Mouse (Mus musculus) bone marrow, adult 2 months (tissue): ENCODE results near the gene Auts2.

ENCODE experiments used
- CTCF ChIP-seq: fragments of 200-500 bp; IDR thresholded peaks from 2 replicates; pipeline ENCODE4 v1.5.1; 2011; ENCODE audit warnings: low read length, control low read depth; ENCODE audit not compliant: control insufficient read depth, insufficient read depth
- POLR2A ChIP-seq: fragments of 200-500 bp; IDR thresholded peaks from 2 replicates; pipeline ENCODE4 v1.6.1; 2011; ENCODE audit warnings: low read depth, mild to moderate bottlenecking, control low read depth, low read length, borderline replicate concordance; ENCODE audit not compliant: control insufficient read depth

GRCm38 (mm10) chr5:131912983-131913382, 630.2 kb downstream of the Auts2 start:
- no peak for TF ChIP-seq CTCF
- no peak for TF ChIP-seq POLR2A
